Mouse (Mus musculus): ENCODE data around the gene Dnah14.

The Dnah14 gene

GRCm38 (mm10) chr1:181576322-181576721 lies at the start of gene Dnah14:
TSS of gene Dnah14 (plus strand) at chr1:181576559.
- no peak for ATAC-seq (ENCODE audit: low TSS enrichment)

DNA sequence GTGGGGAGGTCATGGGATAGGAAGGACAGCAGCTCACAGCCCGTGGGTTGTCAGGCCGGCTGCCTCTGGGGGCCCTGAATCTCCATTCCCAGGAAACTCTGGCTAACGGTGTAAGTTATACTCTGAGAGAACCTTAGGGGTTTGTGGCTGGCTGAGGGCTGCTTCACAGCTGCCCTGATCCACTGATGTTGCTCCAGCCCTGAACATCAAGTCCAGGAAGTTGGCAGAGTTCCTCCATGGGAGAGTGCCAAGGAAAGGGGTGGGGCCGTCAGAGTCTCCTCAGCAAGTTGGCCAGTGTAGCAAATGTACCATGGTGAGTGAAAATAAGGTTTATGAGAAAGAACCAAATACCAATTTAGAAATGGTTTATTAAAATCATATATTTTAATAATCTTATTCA lies 47.0 kb upstream of the Dnah14 start:
- ATAC-seq (ENCODE audit: low TSS enrichment): no peak

DNA sequence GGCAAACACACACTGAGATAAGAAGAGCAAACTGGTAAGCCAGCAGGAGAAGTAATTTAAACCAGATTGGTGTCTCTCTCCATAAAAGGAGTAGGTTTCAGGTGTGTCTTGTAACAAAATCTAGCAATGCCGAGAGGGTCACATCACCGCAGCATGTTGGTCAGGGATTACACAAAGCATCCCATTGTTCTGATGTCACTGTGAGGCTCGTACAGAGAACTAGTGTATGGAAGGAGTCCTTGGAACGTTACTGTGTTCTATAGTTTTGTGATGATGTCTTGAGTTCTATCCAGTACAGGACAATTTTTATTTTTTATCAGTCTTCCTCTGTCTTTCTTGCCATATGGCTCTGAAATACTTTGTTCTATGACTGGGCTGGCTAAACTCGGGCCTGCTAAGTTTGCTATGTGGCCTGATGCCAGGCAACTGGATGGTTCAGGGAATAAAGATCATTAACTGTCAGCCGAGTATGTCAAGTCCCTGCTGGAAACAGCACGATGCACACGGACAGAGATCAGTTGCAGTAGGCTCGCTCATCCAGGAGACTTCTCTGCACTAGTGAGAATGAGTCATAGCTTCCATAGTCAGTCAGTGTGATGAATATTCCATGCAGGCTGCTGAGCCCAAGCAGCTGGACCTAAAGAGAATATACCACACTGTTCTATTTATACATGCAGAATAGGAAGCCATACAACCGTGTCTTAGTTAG lies 41.0 kb upstream of the Dnah14 start:
- ATAC-seq (ENCODE audit: low TSS enrichment): peak; percentile 99

- no peak for ATAC-seq (ENCODE audit: low TSS enrichment)
Measured at GRCm38 (mm10) chr1:181537627-181538525, 38.5 kb upstream of the Dnah14 start.

GRCm38 (mm10) chr1:181539846-181540769 lies 36.3 kb upstream of the Dnah14 start:
- ATAC-seq (ENCODE audit: low TSS enrichment): no peak

DNA sequence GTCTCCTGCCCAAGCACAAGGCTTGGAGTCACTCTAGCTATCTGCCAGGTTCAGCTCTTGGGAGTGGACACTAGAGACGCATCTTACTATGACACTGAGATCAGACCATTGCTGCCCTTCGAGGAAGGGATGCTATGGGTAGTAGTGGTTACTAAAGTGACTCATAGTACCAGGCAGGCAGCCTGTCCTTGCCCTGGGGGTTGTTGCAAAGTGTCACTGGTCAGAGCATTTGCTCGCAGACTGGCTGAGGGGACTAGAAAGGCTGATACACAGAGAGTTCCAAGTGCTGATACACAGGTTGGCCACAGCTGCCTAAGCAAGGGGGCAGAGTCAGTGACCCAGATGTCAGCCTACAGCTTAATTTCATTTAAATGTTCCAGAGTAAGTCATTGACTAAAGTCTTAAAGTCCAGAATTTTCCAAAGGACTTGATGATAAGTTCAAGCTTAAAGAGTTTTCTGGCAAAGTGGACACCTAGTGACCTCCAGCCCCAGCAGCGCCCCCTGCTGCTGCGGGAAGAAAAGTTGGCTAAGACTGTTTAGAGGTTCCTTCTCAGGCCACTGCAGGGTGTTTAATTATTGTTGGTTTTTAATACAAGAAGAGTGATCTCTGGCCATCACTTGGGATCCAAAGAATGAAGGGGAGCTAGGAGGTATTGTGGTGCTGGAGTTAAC lies 32.5 kb upstream of the Dnah14 start:
- ATAC-seq (ENCODE audit: low TSS enrichment): no peak

DNA sequence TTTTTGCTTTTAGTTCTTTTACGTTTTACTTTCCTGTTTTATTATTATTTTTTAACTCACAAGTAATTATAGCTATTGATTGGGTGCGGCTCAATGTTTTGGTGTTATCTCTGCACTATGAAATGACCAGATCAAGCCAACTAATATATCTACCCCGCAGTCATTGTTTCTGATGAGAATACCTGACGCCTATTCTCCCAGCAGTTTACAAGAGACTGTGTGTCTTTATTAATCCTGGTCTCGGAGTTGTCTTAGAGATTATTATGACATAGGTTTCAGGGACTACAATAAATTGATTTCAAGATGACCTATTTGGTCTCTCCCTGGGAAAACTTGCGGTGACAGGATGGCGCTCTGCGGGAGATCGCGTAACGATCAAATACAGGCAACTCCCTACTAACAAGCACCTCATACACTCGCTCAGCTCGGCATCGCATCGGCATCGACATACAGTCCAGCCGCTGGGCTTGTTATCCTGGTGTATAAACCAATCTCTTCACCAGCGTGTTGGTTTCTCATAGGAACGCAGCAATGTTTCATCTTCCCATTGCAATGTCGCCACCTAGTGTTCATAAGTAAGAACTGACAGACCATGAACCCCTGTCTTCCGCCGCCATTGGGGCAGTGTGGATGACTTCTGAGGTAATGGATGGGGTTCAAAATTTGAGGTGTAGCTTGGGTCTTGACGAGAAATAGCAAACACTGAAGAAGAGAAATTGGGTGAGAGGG lies 31.2 kb upstream of the Dnah14 start:
- peak; percentile 87 for ATAC-seq (ENCODE audit: low TSS enrichment)

DNA sequence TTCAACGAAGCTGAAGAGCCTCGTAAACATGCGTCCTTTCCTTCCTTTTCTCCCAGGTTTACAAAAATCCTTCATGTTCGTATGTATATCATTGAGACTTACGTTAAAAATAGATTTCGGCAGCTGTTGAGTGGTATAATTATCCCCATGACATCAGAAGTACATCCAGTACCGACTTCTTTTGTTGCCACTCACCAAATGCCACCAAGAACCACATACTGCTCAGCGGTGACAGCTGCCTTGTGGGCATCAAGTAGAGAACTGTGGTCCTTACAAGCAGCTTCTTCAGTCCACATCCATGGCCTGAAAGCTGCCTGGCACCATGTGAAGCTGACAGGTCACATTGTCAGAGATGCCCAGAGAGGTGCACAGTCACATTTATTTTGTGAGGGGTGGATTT lies 26.4 kb upstream of the Dnah14 start:
- ATAC-seq (ENCODE audit: low TSS enrichment): peak; percentile 55

DNA sequence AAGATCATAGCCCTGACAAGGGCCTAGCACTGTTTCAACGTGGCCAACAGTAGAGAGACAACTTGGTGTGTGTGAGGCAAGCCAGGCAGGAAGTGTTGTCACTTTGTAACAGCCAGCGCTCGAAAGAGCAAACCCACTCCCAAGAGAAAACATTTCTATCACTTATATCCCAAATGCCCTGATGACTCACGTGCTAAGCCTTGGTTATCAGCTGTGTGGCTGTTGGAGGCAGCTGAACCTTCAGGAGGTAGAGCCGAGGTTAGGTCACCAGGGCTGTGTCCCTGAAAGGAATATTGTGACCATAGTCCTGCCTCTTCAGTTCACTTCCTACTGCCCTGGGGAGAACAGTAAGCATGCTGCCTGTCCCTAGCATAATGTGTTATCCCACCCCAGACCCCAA lies 25.5 kb upstream of the Dnah14 start:
- no peak for ATAC-seq (ENCODE audit: low TSS enrichment)

DNA sequence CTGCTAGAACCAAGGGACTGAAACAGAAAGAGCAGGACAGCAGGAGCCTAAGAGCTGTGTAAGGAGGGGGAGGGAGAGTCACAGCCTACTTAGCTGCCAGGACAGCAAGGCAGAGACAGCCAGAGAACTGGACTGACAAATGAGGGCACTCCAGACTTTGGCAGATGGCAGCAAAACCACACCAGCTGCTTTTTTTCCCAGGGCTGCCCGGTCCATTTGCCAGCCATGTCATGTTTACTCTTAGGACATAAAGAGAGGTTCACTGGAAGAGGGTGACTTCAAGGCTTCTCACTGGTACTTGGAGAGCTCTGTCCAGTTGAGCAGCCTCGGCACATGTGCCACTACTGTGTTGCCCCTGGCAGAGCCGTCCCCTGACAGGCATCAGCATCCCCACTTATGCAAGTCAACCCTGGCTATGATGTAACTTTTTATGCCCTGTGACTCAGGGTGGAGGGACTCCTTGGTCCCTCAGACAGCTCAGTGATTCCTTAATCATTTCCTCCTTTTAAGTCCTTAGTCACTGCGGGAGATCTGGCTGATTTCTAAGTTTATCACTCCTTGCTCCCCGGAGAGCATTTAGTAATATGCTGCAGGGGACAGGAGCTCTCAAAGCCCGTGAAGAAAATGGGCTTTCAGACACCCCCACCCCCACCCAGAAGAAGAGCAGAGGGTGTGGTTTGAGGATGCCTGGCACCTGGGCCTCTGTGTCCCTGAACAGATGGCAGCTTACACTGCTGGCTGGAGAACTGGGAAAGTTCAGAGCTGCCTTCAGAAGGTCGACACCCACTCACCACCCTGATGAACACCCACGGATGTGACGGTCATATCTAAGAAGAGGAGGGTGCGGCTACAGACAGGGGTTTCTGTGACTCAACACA lies 23.6 kb upstream of the Dnah14 start:
- peak; percentile 85 for ATAC-seq (ENCODE audit: low TSS enrichment)

- no peak for ATAC-seq (ENCODE audit: low TSS enrichment)
Measured at GRCm38 (mm10) chr1:181555475-181555874, 20.9 kb upstream of the Dnah14 start.

DNA sequence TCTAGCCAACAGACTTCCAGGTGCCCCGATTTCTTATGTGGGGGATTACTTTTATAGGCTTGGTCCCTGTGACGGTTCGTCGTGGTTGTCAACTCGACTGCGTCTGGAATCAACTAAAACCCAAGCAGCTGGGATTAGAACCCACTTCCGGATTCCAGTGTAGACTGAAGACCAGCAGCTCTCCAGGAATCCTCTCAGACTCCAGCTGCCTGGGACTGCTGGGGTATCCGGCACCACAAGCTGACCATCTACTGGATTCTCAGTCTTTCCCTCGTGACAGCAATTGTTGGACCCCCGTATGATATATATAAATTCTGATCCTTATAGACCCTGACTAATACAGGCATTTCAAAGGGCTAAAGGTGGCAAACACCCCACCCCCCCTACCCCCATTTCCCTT lies 16.7 kb upstream of the Dnah14 start:
- ATAC-seq (ENCODE audit: low TSS enrichment): no peak

GRCm38 (mm10) chr1:181560325-181560724 lies 16.0 kb upstream of the Dnah14 start:
- ATAC-seq (ENCODE audit: low TSS enrichment): no peak

GRCm38 (mm10) chr1:181560896-181561767 lies 15.2 kb upstream of the Dnah14 start:
- peak; percentile 64 for ATAC-seq (ENCODE audit: low TSS enrichment)

DNA sequence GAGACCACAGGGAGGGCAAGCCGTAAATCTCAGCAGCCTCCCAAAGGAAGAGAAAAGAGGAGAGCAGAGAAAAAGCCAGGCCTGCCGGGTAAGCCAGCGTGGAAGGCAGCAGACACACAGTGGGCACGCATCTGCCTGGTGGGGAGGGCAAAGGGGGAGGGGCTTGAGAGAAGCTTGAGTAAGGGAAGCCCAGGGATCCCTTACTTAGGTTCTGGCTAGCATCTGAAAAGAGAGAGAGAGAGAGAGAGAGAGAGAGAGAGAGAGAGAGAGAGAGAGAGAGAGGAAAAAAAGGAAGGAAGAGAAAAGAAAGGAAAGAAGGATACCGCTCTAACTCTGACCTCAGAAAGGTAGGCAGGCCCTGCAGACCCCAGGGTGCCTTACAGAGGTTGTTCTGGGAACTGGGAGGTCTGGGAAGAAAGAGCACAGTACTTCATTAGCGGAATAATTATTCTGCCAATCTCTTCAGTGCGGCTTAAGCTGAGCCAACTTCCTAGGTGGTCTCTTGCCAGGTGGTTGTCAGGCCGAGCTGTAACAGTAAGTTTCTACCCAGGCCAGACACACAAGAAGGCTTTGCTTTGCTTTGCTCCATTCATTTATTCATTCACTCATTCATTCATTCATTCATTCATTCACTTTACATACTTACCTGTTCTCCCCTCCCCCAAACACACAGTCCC lies 14.5 kb upstream of the Dnah14 start:
- no peak for ATAC-seq (ENCODE audit: low TSS enrichment)

- no peak for ATAC-seq (ENCODE audit: low TSS enrichment)
Measured at GRCm38 (mm10) chr1:181569447-181569846, 6.9 kb upstream of the Dnah14 start.

GRCm38 (mm10) chr1:181583152-181583551 lies 6.8 kb downstream of the Dnah14 start:
- ATAC-seq (ENCODE audit: low TSS enrichment): no peak

DNA sequence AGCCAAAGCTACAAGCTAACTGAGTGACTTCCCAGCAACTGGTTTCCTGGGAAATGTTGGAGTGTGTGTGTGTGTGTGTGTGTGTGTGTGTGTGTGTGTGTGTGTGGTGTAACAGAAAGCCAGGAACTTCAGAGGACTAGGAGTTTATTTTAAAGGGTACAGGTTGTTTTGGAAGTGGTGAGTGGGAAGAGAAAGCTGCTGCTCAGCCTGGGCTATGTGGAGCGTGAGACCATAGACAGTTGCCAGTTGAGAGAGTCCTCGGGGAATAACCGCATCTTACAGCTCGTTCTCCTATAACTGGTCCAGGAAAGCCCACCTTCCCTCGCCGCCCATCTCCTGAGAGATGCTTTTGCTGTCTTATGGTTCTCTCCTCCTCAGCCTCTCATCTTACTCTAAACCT lies 12.8 kb downstream of the Dnah14 start:
- ATAC-seq (ENCODE audit: low TSS enrichment): peak; percentile 89

Measured in frontal cortex, adult (tissue).